Mouse (Mus musculus): Measurements from ENCODE around the gene Fbxw11.

GRCm38 (mm10) chr11:32633542-32633941, 9.0 kb upstream of the Fbxw11 start:
- no peak for TF ChIP-seq POLR2A (IDR thresholded peaks at IDR 0.05; ENCODE audit: low read depth, low read length)
- TF ChIP-seq CTCF (IDR thresholded peaks at IDR 0.05; ENCODE audit: extremely low read depth, insufficient read length, insufficient replicate concordance, low read depth, low read length) = peak; percentile 27; the same call in 1 of the 2 replicates

Measured in small intestine, adult 2 months (tissue).